Mouse (Mus musculus): Measurements from ENCODE around the gene Tcf12. TPM values are rescaled to one million over a fixed set of nuclear protein-coding genes. Genes with fewer than 3 reads are reported as not detected.

The Tcf12 gene
- total and polyA plus RNA-seq, 3 experiments = 41.4 to 42.3 (median 41.7) TPM

- DNase-seq (ENCODE audit: extremely low read depth) = peak; percentile 25
- peaks cover 0 to 10% of the 10 kb centered on the region in 2 experiments; a peak in 1 of 4 replicates for H3K4me1 ChIP-seq (ENCODE audit: control insufficient read depth in 1 of 2, insufficient read depth in 2 of 2)
- H3K79me2 ChIP-seq (replicated peaks; ENCODE audit: control insufficient read depth, extremely low read depth, insufficient read depth, poor library complexity, severe bottlenecking) = peaks cover 15% of the 10 kb centered on the region
- H3K36me3 ChIP-seq (replicated peaks in 1 of 2; ENCODE audit: control insufficient read depth in 1 of 2, insufficient read depth in 1 of 2, low read length in 1 of 2) = peaks cover 2 to 16% of the 10 kb centered on the region in 2 experiments
- TF ChIP-seq UBTF (IDR thresholded peaks at IDR 0.05; ENCODE audit: low read depth, low read length) = peak; percentile 81
- TF ChIP-seq BHLHE40 (IDR thresholded peaks at IDR 0.05; ENCODE audit: low read depth, low read length) = no peak
- dilution Hi-C loops (cut with MboI; ENCODE audit: extremely low pct_ligation_motif_present, extremely low pct_unique_long_range_greater_than_20kb, low sequenced_read_pairs) = no loop called here
- peaks cover 10% of the 10 kb centered on the region for H3K27me3 ChIP-seq (replicated peaks)
- H3K9ac ChIP-seq (ENCODE audit: insufficient read depth, low read depth) = peak overlapping the region; percentile 99
- H3K27ac ChIP-seq (ENCODE audit: insufficient read depth, low read depth) = peak overlapping the region; percentile 53; the same call in 1 of the 2 replicates
- H3K4me3 ChIP-seq (replicated peaks in 1 of 3; ENCODE audit: low read depth in 2 of 3, low read length in 2 of 3, poor library complexity in 1 of 3) = peak overlapping the region; percentile 64 to 91 (median 81)
- H3K4me2 ChIP-seq (ENCODE audit: insufficient read depth, low read depth, poor library complexity, severe bottlenecking) = no peak overlapping the region
- in situ Hi-C loops (cut with MboI; ENCODE audit: low pct_ligation_motif_present, low pct_unique_long_range_greater_than_20kb, low sequenced_read_pairs) = no loop called here
- no peaks in the 10 kb centered on the region for H3K9me3 ChIP-seq (replicated peaks; ENCODE audit: low read length)
These were observed 558 bp downstream of the Tcf12 start for GRCm38 (mm10) chr9:72111004-72111621.

DNA sequence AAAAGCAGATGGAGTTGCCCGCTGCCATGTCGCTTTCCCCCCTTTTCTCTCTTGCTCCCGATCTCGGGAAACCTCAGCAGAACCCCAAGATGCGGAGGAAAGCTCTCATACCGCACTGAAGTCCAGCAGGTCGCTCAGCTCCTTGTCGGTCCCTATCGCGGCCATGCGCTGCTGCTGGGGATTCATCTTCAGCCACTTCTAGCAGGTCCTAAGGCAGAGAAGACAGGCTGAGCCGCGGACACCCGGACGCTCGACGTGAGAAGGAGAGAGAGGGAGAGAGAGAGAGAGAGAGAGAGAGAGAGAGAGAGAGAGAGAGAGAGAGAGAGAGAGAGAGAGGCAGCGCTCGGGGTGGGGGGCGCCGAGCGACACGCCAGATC, 1.1 kb downstream of the Tcf12 start:
- peaks cover 10% of the 10 kb centered on the region for H3K27me3 ChIP-seq (replicated peaks)
- H3K79me2 ChIP-seq (replicated peaks; ENCODE audit: control insufficient read depth, extremely low read depth, insufficient read depth, poor library complexity, severe bottlenecking) = peaks cover 15% of the 10 kb centered on the region
- peak; percentile 30 for DNase-seq (ENCODE audit: extremely low read depth)
- no peak overlapping the region for H3K27ac ChIP-seq (ENCODE audit: insufficient read depth, low read depth)
- peak overlapping the region; percentile 75 for H3K4me2 ChIP-seq (ENCODE audit: insufficient read depth, low read depth, poor library complexity, severe bottlenecking)
- peaks cover 2 to 16% of the 10 kb centered on the region in 2 experiments for H3K36me3 ChIP-seq (replicated peaks in 1 of 2; ENCODE audit: control insufficient read depth in 1 of 2, insufficient read depth in 1 of 2, low read length in 1 of 2)
- dilution Hi-C loops (cut with MboI; ENCODE audit: extremely low pct_ligation_motif_present, extremely low pct_unique_long_range_greater_than_20kb, low sequenced_read_pairs) = no loop called here
- peaks cover 0 to 10% of the 10 kb centered on the region in 2 experiments; a peak in 1 of 4 replicates for H3K4me1 ChIP-seq (ENCODE audit: control insufficient read depth in 1 of 2, insufficient read depth in 2 of 2)
- H3K9ac ChIP-seq (ENCODE audit: insufficient read depth, low read depth) = peak overlapping the region; percentile 99
- no peaks in the 10 kb centered on the region for H3K9me3 ChIP-seq (replicated peaks; ENCODE audit: low read length)
- peak overlapping the region; percentile 64 to 91 (median 81) for H3K4me3 ChIP-seq (replicated peaks in 1 of 3; ENCODE audit: low read depth in 2 of 3, low read length in 2 of 3, poor library complexity in 1 of 3)
- in situ Hi-C loops (cut with MboI; ENCODE audit: low pct_ligation_motif_present, low pct_unique_long_range_greater_than_20kb, low sequenced_read_pairs) = no loop called here
- TF ChIP-seq TBP (conservative IDR thresholded peaks at IDR 0.05; ENCODE audit: low read depth, low read length) (no peak), JUND (conservative IDR thresholded peaks at IDR 0.05; ENCODE audit: low read depth, low read length) (no peak), ZKSCAN1 (IDR thresholded peaks at IDR 0.05; ENCODE audit: borderline replicate concordance, low read depth, low read length) (no peak), POLR2AphosphoS2 (IDR thresholded peaks at IDR 0.05; ENCODE audit: low read depth, low read length) (no peak), RCOR1 (conservative IDR thresholded peaks at IDR 0.05; ENCODE audit: low read depth, low read length) (no peak), ZNF384 (IDR thresholded peaks at IDR 0.05; ENCODE audit: low read depth, low read length) (no peak), BHLHE40 (IDR thresholded peaks at IDR 0.05; ENCODE audit: low read depth, low read length) (no peak), POLR2A (IDR thresholded peaks at IDR 0.05; ENCODE audit: low read depth, low read length) (no peak), USF1 (IDR thresholded peaks at IDR 0.05; ENCODE audit: low read depth, low read length) (no peak), SIN3A (IDR thresholded peaks at IDR 0.05; ENCODE audit: low read length) (no peak)

- Histone ChIP-seq H3K9me3 (replicated peaks; ENCODE audit: low read length) (no peaks in the 10 kb centered on the region), H3K27ac (ENCODE audit: insufficient read depth, low read depth) (no peak overlapping the region), H3K4me1 (ENCODE audit: control insufficient read depth in 1 of 2, insufficient read depth in 2 of 2) (peaks cover 5 to 36% of the 10 kb centered on the region in 2 experiments), H3K27me3 (replicated peaks) (no peaks in the 10 kb centered on the region), H3K79me2 (replicated peaks; ENCODE audit: control insufficient read depth, extremely low read depth, insufficient read depth, poor library complexity, severe bottlenecking) (peaks cover 19% of the 10 kb centered on the region), H3K4me3 (replicated peaks in 1 of 3; ENCODE audit: low read depth in 2 of 3, low read length in 2 of 3, poor library complexity in 1 of 3) (no peak overlapping the region), H3K4me2 (ENCODE audit: insufficient read depth, low read depth, poor library complexity, severe bottlenecking) (no peak overlapping the region), H3K36me3 (replicated peaks in 1 of 2; ENCODE audit: control insufficient read depth in 1 of 2, insufficient read depth in 1 of 2, low read length in 1 of 2) (peaks cover 2 to 28% of the 10 kb centered on the region in 2 experiments), H3K9ac (ENCODE audit: insufficient read depth, low read depth) (no peak overlapping the region)
- no peak for DNase-seq (ENCODE audit: extremely low read depth)
- TF ChIP-seq IRF4 (IDR thresholded peaks at IDR 0.05; ENCODE audit: low read depth, low read length) = no peak
- no peak for TF ChIP-seq JUND (conservative IDR thresholded peaks at IDR 0.05; ENCODE audit: low read depth, low read length)
- TF ChIP-seq USF2 (conservative IDR thresholded peaks at IDR 0.05; ENCODE audit: low read depth, low read length) = no peak
- TF ChIP-seq JUN (IDR thresholded peaks at IDR 0.05; ENCODE audit: insufficient read depth, low read depth, low read length) = no peak
- TF ChIP-seq NRF1 (IDR thresholded peaks at IDR 0.05; ENCODE audit: low read depth, low read length) = no peak
- TF ChIP-seq TCF12 (IDR thresholded peaks at IDR 0.05; ENCODE audit: low read depth, low read length) = no peak
- no peak for TF ChIP-seq MEF2A (IDR thresholded peaks at IDR 0.05; ENCODE audit: borderline replicate concordance, low read depth, low read length)
- no peak for TF ChIP-seq MYC (IDR thresholded peaks at IDR 0.05; ENCODE audit: low read depth, low read length)
- TF ChIP-seq ZC3H11A (IDR thresholded peaks at IDR 0.05; ENCODE audit: low read depth, low read length) = no peak
- no peak for TF ChIP-seq PAX5 (IDR thresholded peaks at IDR 0.05; ENCODE audit: low read length)
- TF ChIP-seq NELFE (IDR thresholded peaks at IDR 0.05; ENCODE audit: low read depth, low read length) = no peak
- no peak for TF ChIP-seq ZNF384 (IDR thresholded peaks at IDR 0.05; ENCODE audit: low read depth, low read length)
- TF ChIP-seq HCFC1 (IDR thresholded peaks at IDR 0.05; ENCODE audit: low read depth, low read length) = no peak
- TF ChIP-seq SMC3 (IDR thresholded peaks at IDR 0.05; ENCODE audit: low read depth, low read length) = no peak
- no peak for TF ChIP-seq BHLHE40 (IDR thresholded peaks at IDR 0.05; ENCODE audit: low read depth, low read length)
- TF ChIP-seq KAT2A (IDR thresholded peaks at IDR 0.05; ENCODE audit: insufficient replicate concordance, low read length) = no peak
- no peak for TF ChIP-seq MAFK (IDR thresholded peaks at IDR 0.05; ENCODE audit: insufficient replicate concordance, low read length)
- dilution Hi-C loops (cut with MboI; ENCODE audit: extremely low pct_ligation_motif_present, extremely low pct_unique_long_range_greater_than_20kb, low sequenced_read_pairs) = no loop called here
- in situ Hi-C loops (cut with MboI; ENCODE audit: low pct_ligation_motif_present, low pct_unique_long_range_greater_than_20kb, low sequenced_read_pairs) = no loop called here
These were observed 8.2 kb downstream of the Tcf12 start for GRCm38 (mm10) chr9:72103471-72103870.

All from CH12.LX (cell line).